Mouse (Mus musculus) heart, adult 9 months (tissue): ENCODE measurements around the gene Pak1ip1.

ENCODE experiments used
- DNase-seq, 2 experiments: peaks; one replicate each; pipeline ENCODE4 v3.0.0; 2022; ENCODE audit warnings: low spot score in 2 of 2

The Pak1ip1 gene

GRCm38 (mm10) chr13:41006244-41006643, 5.4 kb downstream of the Pak1ip1 start:
- DNase-seq, result no peak

GRCm38 (mm10) chr13:41008271-41008670, 7.4 kb downstream of the Pak1ip1 start:
- DNase-seq, result no peak

GRCm38 (mm10) chr13:41008946-41009345, 8.1 kb downstream of the Pak1ip1 start:
- no peak for DNase-seq

- DNase-seq, result peak; percentile 93 to 94
Measured at GRCm38 (mm10) chr13:41015829-41016634, 15.2 kb downstream of the Pak1ip1 start, which contains the start of gene Tmem14c. Gene Tmem14c, plus strand, starts transcription at chr13:41016292.

- DNase-seq, result no peak
Measured at GRCm38 (mm10) chr13:41016797-41017405, 16.1 kb downstream of the Pak1ip1 start.

GRCm38 (mm10) chr13:41017832-41018231, 17.0 kb downstream of the Pak1ip1 start:
- DNase-seq, result no peak

- DNase-seq, result no peak
Measured at GRCm38 (mm10) chr13:41018236-41018635, 17.4 kb downstream of the Pak1ip1 start.

- DNase-seq, result no peak
Measured at GRCm38 (mm10) chr13:41018756-41019591, 18.2 kb downstream of the Pak1ip1 start.

- no peak for DNase-seq
Measured at GRCm38 (mm10) chr13:41020494-41020893, 19.7 kb downstream of the Pak1ip1 start.

GRCm38 (mm10) chr13:41021607-41022006, 20.8 kb downstream of the Pak1ip1 start:
- no peak for DNase-seq

- no peak for DNase-seq
Measured at GRCm38 (mm10) chr13:41022099-41022498, 21.3 kb downstream of the Pak1ip1 start.

- no peak for DNase-seq
Measured at GRCm38 (mm10) chr13:41030098-41030497, 29.3 kb downstream of the Pak1ip1 start.

- DNase-seq, result no peak
Measured at GRCm38 (mm10) chr13:41042511-41042910, 41.7 kb downstream of the Pak1ip1 start.

- no peak for DNase-seq
Measured at GRCm38 (mm10) chr13:41045901-41046300, 45.1 kb downstream of the Pak1ip1 start.

GRCm38 (mm10) chr13:41047280-41047679, 46.5 kb downstream of the Pak1ip1 start:
- DNase-seq, result no peak

GRCm38 (mm10) chr13:41051965-41052364, 51.1 kb downstream of the Pak1ip1 start:
- no peak for DNase-seq
